Mouse (Mus musculus) MN1 (cell line): Measurements from ENCODE around the gene Cdk10.
"Not testable (repeated sequence)": the region's sequence is repeated elsewhere in the genome, so short reads cannot be mapped to it uniquely, and the experiment has no call there.

Experiments
- DNase-seq: peaks from one replicate; pipeline ENCODE4 v3.0.0-alpha.2; 2016; ENCODE audit warnings: low spot score

Cdk10 gene

DNA sequence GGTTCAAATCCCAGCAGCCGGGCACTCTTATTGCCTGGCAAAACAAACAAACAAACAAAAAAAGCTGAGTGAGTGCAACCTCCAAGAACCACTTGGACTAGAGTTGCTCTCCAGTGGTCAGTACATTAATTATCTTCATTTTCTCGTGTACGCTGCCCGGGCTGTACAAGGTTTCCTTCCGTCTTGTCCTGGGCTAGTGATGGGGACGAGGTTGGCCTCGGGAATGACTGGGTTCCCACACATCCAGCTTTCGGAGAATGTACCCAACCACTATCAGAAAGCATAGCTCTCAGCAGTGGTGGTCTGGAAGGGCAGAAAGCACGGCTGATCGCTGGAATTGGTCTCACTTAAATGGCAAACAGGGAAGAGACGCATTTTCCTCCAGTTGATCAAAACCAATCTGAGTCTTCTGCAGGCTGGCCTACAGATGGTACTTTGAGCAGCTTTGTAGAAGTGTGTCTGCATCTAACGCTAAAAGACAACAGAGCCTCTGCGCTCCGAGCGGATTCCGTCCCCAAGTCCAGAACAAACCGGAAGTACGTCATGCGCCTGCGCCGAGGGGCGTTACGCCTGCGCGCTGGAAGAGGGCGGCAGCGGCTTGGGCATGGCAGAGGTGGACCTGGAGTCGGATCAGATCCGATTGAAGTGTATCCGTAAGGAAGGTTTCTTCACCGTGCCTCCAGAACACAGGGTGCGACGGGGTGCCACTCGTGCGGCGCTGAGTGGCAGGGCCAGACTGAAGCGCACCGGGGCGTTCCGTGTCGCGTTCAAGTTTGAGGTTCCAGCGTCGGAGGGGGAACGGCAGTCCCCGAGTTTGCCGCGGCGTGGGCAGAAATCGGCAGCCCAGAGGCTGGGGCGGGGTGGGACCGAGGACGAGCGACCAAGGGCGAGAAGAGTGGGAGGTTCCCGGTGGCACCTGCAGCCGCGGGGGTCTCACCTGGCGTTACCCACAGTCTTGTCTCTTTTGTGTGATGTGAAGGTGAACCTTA, at the start of gene Cdk10:
Cdk10 (plus strand) TSS at position 565 of the 989 bp plus-strand sequence.
- peak; percentile 92 for DNase-seq

DNA sequence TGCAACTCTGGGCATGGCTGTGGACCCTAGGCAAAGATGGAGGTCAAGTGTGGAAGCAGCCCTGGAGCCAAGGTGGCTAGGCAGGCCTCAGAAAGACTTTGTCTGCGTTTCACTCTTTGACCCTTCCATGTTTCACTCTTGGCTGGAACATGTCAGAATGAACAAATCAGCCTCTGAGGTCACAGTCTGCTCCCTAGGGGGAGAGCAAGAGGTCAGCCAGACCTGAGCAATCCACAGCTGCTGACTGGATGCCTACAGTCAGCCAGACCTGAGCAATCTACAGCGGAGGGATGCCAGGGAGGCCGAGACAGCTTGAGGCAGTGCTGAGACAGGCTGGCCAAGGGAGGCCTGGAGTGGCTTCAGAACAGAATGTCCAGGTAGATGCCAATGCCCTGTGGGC, 43.3 kb upstream of the Cdk10 start:
- peak; percentile 17 for DNase-seq

DNA sequence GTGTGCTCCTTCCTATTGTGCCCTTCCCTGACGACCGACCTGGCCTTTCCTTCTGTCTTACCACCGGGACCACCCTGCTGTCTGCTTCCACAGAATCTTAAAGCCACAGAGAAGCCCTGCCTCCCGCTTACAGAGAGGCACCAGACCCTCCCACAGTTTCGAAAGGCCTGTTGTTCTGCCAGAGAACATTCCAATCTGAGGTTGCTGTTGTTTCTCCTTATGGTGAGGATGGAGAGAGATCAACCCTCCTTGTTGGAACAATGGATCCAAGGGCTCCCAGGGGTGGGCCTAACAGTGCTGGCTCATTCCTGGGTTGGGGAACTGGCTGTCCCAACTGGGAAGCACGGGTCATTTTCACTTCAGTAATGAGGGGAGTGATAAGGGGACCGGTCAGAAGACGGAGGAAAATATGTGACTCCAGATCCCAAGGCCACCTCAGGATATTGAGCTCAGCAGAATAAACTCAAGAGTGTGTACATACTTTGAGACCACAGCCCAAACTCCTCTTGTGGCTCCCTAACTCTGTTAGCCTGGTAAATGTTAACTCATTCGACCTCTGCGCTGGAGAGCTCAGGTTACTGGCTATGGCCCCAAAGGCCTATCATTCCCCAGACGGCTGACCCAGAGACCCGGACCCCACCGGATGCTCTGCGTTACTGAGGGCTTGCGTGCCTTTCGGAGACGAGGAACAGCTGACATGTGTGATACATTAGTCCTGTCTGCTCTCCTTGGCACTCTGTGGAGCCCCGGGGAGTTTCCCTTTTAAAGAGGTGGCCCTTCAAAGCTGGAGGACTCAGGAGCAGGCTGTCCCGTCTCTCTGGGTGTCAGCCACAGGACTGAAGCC, 38.9 kb upstream of the Cdk10 start, which contains the start of gene Dpep1:
Dpep1 (plus strand) TSS at position 677 of the 844 bp plus-strand sequence.
- no peak for DNase-seq

DNA sequence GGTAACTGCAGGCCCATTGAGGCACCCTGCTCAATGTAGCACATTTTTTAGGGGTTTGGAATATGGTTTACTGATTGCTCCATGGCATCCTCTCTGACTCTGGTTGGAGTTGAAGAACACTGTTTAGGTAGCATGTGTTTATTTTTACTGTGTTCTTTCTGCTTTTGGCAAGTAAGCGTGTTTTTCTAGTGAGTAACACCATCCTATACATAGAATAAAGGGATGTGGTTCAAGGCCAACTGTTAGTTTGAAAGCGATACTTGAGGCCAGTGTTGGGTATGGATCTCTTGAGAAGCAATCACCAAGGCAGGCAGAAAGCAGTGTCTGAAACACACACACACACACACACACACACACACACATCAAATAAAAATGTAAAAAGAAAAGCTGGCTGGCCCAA, 36.6 kb upstream of the Cdk10 start:
- DNase-seq = no peak

DNA sequence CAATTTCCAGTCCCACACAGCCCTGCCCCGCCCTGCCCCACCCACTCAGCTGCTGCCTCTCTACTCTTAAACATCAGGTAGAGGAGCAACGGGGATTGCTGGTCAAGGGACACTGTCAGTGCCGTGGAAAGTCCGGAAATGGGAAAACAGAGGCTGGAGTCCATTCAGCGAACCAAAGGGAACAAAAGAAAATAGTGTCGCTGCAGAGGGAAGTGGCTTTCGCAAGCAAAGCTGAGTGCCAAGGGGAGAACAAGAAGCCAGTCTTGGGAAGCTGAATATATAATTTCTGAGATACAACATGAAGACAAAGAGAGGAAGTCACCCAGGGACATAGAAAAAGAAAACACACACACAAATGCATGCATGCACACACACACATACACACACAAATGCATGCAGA, 35.8 kb upstream of the Cdk10 start:
- no peak for DNase-seq

DNA sequence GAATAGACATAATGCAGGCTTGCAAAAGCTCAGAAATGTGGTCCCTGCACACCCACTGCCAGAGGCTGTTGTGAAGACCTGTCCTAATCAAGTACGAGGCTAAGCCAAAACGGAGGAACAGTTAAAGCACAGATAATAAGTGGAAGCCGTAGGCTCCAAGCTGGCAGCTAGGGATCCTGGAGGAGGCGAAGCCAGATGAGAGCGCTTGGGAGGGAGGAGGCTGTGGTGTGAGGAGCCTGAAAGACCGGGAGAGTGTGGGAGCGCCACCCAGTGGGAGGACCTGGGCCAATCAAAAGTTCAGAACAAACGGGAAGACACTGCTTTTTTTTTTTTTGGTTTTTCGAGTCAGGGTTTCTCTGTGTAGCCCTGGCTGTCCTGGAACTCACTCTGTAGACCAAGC, 34.0 kb upstream of the Cdk10 start:
- peak; percentile 45 for DNase-seq

DNA sequence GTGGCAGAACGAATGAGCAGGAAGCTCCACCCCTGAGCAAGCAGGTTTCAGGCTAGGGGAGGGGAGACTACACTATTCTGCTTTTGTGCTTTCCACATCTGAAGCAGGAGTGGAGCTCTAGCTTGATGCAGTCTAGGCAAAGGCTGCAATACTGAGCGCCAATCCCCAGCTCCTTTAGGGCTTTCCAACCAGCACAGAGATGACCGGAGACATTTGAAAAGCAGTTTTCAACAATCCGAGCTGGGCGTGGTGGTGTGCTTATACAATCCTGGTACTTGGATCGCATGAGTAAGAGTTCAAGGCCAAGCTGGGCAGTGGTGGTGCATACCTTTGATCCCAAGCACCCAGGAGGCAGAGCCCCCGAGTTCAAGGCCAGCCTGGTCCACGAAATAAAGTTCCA, 32.7 kb upstream of the Cdk10 start:
- no peak for DNase-seq

DNA sequence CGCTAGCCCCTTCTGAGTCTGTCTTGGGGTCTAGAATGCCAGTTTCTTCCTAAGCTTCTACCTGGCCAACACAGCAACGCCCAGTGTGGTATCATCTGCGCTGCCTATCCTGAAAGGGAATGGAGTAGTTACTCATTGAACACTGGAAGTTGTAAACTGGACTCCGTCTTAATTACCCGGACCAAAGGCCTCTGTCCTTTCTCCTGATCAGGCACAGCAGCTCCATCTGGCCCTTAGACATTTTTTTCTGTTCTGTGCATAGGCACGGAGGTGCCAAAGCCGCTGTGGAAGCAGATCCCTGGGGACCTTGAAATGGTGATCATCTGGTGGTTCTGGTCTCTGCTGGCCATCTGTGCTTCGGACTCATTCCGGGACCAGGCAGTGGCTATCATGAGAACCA, 30.9 kb upstream of the Cdk10 start:
- DNase-seq = peak; percentile 42

DNA sequence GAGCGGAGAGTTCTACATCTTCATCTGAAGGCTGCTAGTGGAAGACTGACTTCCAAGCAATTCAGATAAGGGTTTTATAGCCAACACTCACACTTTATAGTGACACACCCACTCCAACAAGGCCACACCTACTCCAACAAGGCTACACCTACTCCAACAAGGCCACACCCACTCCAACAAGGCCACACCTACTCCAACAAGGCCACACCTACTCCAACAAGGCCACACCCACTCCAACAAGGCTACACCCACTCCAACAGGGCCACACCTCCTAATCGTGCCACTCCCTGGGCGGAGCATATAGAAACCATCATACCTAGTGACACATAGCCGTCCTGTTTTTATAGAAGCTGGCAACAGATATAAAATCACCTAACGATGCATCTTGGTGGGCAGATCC, 27.6 kb upstream of the Cdk10 start:
- not testable (repeated sequence) for DNase-seq

DNA sequence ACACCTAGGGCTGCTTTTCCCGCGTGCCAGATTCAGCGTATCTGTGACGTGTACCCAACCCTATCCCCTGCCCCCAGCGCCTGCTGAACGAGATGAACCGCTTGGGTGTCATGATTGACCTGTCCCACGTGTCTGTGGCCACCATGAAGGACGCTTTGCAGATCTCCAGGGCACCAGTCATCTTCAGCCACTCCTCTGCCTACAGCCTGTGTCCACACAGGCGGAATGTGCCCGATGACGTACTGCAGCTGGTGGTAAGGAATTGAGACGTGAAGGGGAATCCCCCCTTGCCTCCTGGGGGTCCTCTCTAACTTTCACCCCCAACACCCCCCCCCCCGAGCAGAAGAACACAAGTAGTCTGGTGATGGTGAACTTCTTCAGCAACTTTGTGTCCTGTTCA, 24.8 kb upstream of the Cdk10 start:
- DNase-seq = no peak

DNA sequence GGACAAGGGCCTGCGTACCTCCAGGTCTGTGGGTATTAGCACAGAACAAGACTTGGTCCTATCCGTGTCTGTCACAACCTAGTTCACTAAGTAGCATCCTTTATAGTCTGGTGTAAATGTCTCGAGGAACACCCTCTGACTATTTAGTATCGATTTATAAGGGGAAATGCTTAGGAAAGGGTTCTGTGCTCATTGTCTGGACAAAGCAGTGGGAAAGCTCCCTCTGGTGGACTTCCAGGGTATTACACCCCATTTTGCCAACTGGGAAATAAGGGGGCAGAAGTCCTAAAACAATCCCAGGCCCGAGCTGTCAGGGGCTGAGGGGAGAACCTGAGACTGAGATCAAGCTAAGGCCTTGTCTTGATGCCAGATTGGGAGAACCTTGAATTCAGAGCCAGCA, 22.4 kb upstream of the Cdk10 start:
- DNase-seq = peak; percentile 76

DNA sequence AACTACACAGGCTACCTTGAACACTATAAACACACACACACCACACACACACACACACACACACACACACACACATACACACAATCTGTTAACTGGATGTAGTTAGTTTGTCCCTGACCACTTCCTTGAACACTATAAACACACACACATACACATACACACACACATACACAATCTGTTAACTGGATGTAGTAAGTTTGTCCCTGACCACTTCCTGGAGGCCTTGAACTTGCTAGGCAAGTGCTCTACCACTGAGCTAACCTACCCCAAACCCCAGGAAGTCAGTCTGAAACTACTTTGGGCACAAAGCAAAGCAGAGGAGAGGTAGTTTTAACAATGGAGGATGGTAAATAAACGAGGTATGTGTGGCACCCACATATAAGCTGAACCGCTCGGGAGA, 21.1 kb upstream of the Cdk10 start:
- DNase-seq = no peak

DNA sequence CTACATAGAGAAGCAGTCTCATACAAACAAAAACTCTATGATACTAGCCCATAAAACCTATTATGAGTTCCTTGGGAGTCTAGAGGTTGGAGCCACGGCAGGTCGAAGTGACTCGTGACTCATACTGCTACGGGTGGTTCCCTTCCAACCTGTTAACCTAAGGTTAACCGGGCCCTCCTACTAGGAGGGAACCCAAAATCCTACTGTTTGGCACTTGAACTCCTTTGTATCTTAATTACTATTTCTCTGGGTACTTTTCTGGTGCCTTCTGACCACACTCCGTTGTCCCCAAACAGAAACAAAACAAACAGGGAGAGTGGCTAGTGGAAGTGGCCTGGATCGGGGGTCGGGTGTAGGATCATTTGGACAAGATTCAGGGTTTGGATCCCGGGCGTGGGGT, 12.8 kb upstream of the Cdk10 start:
- no peak for DNase-seq

DNA sequence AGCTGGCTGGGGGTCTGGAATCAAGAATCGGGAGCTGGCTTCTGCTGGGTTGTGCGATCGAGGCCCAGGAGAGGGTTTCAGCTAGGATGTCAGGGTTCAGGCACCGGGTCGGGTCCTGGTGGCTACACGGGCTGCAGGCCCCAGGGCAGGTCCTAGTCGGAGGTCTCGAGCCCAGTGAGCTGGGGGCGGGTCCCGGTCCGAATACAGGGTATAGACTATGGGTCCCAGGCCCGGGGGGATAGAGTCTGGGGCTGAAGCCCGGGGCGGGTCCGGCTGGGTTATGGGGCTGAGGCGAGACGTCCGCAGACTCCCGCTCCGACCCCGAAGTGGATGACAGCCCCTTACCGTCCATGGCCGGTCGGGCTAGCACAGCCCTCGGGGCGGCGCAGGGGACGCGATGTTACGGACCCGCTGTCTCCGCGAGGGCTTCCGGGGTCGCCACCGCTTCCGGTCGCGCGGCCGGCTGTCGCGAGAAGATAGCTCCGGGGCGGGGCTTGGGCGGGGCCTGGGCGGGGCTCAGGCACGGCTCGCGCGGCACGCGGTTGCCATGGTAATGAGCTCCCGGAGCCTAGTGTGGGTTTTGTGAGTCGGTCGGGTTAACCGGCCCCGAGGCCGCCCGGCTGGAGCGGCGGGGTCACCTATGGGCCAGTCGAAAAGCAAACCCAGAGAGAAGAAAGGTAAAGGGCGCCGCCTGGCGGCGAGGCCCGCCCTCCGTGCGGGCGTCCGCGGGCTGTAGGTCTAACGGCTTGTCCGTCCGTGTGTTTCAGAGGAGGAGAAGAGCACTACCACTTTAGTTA, 12.1 kb upstream of the Cdk10 start, which contains the start of the genes Chmp1a and Spata33:
Chmp1a (minus strand) TSS at position 443 of the 797 bp plus-strand sequence.
Spata33 (plus strand) TSS at position 512 of the 797 bp plus-strand sequence.
- peak; percentile 94 for DNase-seq

DNA sequence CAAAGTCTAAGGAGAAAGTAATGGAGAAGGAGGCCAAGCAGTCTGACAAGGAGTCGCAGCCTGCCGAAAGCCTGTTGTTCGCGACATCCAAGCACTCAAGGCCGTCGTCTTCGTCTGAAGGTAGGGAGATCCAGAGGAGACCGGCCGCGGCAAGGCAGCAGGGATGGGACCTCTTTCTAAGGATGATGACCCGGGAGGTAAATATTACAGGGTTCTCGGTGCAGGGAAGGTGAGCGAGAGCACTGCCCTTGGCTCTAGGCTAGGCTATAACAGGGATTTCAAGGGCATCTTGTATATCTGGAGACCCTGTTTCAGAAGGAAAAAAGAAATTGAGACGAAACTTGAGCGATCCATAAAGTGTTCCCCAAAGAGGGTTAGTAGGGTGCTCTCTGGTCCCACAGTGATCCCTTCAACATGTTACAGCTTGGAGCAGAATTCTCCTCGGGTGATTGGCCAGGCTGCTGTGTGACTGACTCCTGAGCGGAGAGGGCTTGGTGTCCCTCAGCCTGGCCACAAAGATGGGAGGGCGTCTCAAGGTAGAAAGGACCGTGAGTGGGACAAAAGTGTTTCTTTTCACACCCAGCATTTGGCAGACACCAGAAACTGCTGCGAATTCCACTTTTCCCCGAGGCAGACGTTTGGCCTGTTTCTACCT, 11.4 kb upstream of the Cdk10 start:
- no peak for DNase-seq

DNA sequence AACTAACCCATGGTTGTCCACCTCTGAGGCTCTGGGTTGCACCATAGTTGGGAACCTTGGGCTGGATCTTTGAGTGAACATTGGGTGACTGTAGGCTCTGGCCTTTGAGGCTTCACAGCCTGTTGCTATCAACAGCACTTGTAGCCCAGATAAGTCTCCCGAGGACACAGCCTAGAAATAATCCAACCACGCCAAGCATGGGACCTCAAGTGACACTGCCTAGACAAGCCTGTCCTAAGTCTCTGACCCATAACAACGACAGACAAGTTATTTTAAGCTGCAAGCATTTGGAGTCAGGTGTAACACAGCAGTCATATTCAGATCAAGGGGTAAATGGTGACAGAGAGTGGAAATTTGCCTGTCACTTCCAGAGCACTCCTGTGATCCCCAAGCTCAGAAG, 9.2 kb upstream of the Cdk10 start:
- DNase-seq = no peak

DNA sequence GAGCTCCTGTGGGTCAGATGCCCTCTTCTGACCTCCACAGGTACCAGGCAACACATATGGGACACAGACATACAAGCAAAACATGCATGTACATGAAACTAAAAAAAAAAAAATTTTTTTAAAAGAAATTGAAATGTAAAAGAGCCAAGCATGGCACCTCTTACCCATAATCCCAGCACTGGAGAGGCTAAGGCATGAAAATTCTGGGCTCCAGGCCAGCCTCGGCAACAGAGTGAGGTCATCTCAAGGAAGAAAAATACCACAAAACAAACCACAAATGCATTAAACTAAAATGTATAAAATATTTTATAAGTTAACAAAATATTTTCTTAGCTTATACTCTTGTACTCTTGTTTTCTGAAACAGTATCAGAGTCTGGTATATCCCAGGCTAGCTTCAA, 3.7 kb upstream of the Cdk10 start:
- DNase-seq = peak; percentile 53

DNA sequence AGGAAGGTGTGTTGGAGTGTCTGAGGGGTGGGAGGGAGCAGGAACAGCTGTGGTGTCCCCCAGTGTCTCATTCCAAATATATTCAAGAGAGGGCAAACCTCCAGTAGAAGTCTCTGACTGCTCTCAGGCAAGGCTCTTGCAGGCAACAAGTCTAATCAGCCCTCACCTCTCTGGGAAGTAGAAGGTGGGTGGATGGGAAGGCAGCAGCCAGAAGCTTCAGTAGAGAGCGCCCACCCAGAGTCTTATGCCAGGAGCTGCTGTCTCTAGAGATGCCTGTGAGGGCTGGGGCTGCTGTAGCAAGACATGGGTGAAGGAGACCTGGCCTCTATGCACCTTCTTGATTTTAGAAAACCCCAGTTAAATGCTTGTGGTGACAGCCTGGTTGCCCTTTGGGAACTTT, 3.8 kb downstream of the Cdk10 start:
- no peak for DNase-seq

DNA sequence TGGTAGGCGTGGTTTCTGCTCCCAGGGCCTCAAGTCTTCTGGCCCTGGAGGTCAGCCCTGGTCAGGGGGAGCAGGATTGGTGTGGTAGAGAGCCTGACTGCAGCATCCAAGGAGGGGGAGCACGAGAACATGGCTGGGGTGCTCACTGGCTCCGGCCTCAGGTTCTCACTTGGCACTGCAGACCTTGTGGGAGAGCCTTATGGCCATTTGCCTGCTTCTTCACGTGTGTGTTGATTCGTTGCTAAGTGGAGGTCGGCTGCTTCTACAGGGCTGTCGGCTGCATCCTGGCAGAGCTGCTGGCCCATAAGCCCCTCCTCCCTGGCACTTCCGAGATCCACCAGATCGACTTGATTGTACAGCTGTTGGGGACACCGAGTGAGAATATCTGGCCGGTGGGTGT, 5.7 kb downstream of the Cdk10 start:
- not testable (repeated sequence) for DNase-seq

DNA sequence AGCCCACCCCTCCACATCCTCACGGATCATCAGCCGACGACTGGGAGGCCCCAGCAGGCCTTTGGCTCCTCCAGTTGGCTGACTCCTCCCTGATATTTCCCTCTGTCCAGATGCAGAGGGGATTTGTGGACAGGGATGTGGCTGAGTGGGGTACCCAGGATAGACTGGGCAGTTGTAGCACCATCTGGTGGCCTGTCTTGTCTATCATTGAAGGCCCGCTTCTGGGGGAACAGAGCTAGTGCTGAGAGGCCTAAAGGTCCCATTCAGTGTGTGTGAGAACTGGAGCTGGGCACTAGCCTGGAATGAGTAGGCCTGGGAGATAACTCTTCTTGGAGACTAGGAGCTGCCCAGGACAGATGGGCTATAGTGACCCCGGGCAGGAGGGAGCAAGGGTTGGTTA, 7.1 kb downstream of the Cdk10 start:
- DNase-seq = no peak

DNA sequence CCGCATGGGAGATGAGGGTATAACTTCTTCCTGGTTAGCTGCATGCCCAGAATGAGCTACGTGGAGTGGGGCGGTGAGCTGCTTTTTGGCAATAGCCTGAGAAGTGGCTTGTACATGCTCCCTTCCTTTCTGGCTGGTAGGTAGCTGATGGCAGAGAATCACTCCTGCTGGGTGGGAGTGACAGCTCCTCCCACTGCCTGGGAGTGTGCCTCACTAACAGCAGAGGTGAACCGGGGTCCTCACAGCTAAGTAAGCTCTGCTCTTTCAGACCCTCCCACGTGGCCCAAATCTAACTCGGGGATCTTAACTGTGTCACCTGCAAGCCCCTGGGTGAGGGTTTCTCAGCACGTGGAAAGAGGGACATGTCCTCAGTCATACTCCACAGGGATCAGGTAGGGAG, 7.9 kb downstream of the Cdk10 start:
- DNase-seq = no peak
